Comparison of ENCODE assay signal across 8 mouse cellular contexts in the genomic region with DNA sequence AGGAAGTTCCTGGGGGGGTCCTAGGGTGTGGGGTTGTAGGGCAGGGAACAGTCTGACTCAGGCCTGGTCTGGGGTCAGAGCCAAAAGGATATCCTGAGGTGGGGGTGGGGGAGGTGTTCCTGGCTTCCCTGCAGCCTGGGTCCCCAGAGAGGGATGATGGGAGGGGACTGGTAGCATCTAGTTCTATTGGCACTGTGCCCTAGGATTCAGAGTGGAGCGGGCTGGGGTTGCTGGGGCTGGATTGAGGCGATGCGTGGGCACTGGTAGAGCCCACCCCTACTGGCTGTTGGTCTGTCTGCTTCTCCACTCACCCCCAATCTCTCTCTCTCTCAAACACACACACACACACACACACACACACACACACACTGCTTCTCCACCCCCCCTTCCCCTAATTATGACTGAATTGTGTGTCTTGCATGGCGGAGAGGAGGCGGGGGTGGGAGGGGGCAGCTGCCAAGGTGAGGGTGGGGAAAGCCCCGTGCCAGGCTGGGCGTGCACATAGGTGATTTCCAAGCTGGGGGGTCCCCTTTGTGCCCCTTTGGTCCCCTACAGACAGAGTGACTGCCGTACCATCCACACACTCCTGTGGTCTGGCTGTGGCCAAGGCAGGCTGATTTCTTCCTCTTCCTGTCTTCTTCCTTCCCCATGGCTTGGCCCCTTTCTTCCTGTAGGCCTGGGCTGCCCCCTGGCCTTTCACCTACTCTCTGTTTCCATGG. TPM values are rescaled to one million over a fixed set of nuclear protein-coding genes. Genes with fewer than 3 reads are reported as not detected.
DNase-seq lines count a peak whose midpoint lies in the region; ATAC-seq lines count a peak whose summit lies in the region.

No protein-coding gene starts in this region.

- H3K9ac ChIP-seq in embryonic facial prominence, embryonic 15.5 days, result no peak overlapping the region
- H3K9ac ChIP-seq in midbrain, embryonic 13.5 days (replicated peaks), result peak overlapping the region; percentile 71

- peak overlapping the region; percentile 80 for H3K4me2 ChIP-seq in embryonic facial prominence, embryonic 15.5 days (replicated peaks)
- H3K4me2 ChIP-seq in midbrain, embryonic 13.5 days (replicated peaks), result peak overlapping the region; percentile 92

- H3K4me3 ChIP-seq in embryonic facial prominence, embryonic 15.5 days (replicated peaks), result 0 out of 2 replicates have a peak overlapping the region, but pooled peaks have one; percentile 0
- peak overlapping the region; percentile 78 for H3K4me3 ChIP-seq in limb, embryonic 10.5 days
- H3K4me3 ChIP-seq in midbrain, embryonic 13.5 days (replicated peaks), result no peak overlapping the region

- peak; percentile 60 for DNase-seq in urinary bladder, postnatal 14 days (ENCODE audit: low spot score)
- DNase-seq in urinary bladder, adult 2 months (ENCODE audit: low spot score), result no peak
- peak; percentile 68 to 76 for DNase-seq in heart, postnatal 36 days
- DNase-seq in limb, embryonic 10.5 days (ENCODE audit: low spot score), result peak; percentile 36
- DNase-seq in left cerebral cortex, adult 18-20 months (ENCODE audit: low spot score in 2 of 2), result no peak
- no peak for DNase-seq in left cerebral cortex, adult 9 months (ENCODE audit: low spot score in 2 of 2)

- intact Hi-C loops in heart, postnatal 36 days (cut with DNase I), result loop anchor here (1.0 kb wide), 1 partner anchor 20 kb away; no protein-coding TSS in a partner anchor

- peak; percentile 16; the same call in 1 of the 2 replicates for ATAC-seq in embryonic facial prominence, embryonic 15.5 days (ENCODE audit: insufficient number of reproducible peaks, low FRiP score, low TSS enrichment, low read depth)
- peak; percentile 15; the same call in 1 of the 2 replicates for ATAC-seq in midbrain, embryonic 13.5 days

- peak overlapping the region; percentile 96 for H3K27ac ChIP-seq in embryonic facial prominence, embryonic 15.5 days (replicated peaks)
- H3K27ac ChIP-seq in limb, embryonic 10.5 days, result peak overlapping the region; percentile 95
- H3K27ac ChIP-seq in midbrain, embryonic 13.5 days, result peak overlapping the region; percentile 88

- H3K36me3 ChIP-seq in embryonic facial prominence, embryonic 15.5 days, result no peaks in the 10 kb centered on the region
- H3K36me3 ChIP-seq in limb, embryonic 10.5 days, result peaks cover 29% of the 10 kb centered on the region
- no peaks in the 10 kb centered on the region for H3K36me3 ChIP-seq in midbrain, embryonic 13.5 days

- no peaks in the 10 kb centered on the region for H3K9me3 ChIP-seq in embryonic facial prominence, embryonic 15.5 days (replicated peaks)
- no peaks in the 10 kb centered on the region for H3K9me3 ChIP-seq in limb, embryonic 10.5 days (replicated peaks)
- H3K9me3 ChIP-seq in midbrain, embryonic 13.5 days, result no peaks in the 10 kb centered on the region

- peaks cover 94% of the 10 kb centered on the region for H3K4me1 ChIP-seq in embryonic facial prominence, embryonic 15.5 days
- peaks cover 91% of the 10 kb centered on the region for H3K4me1 ChIP-seq in limb, embryonic 10.5 days
- H3K4me1 ChIP-seq in midbrain, embryonic 13.5 days (replicated peaks), result peaks cover 78% of the 10 kb centered on the region

- 29% methylated on average over 8 of the region's 8 CpGs for WGBS in embryonic facial prominence, embryonic 15.5 days
- WGBS in limb, embryonic 10.5 days, result 84% methylated on average over 8 of the region's 8 CpGs
- WGBS in midbrain, embryonic 13.5 days, result 73% methylated on average over 8 of the region's 8 CpGs

- H3K27me3 ChIP-seq in embryonic facial prominence, embryonic 15.5 days, result no peaks in the 10 kb centered on the region
- no peaks in the 10 kb centered on the region for H3K27me3 ChIP-seq in limb, embryonic 10.5 days (ENCODE audit: low read depth, poor library complexity, severe bottlenecking)
- H3K27me3 ChIP-seq in midbrain, embryonic 13.5 days, result peaks cover 12% of the 10 kb centered on the region

RNA-seq across cellular contexts. Expression of a gene that starts 15.5 kb away (rescaled TPM):
- 8.5 and 13.7 TPM in 2 replicates for polyA plus RNA-seq in urinary bladder, adult 2 months (2012; rRNA removed)
- 50.0 and 53.5 TPM in 2 replicates for polyA plus RNA-seq in embryonic facial prominence, embryonic 15.5 days (2015; fragmentation: Nextera tagmentation; extraction: Ambion mirVana)
- total RNA-seq in heart, postnatal 36 days (2021), result 10 to 100 TPM; 10.5 to 13.6 TPM
- polyA plus RNA-seq in limb, embryonic 10.5 days (2016; fragmentation: Nextera tagmentation; extraction: Ambion mirVana), result 38.4 and 43.7 TPM in 2 replicates
- 7.5 and 9.1 TPM in 2 replicates for polyA plus RNA-seq in midbrain, embryonic 13.5 days (2015; fragmentation: Nextera tagmentation; extraction: Ambion mirVana)
- 10 to 100 TPM; 14.4 to 14.9 TPM for total RNA-seq in left cerebral cortex, adult 18-20 months (2021)

RNA-seq across cellular contexts. Expression of a gene that starts 35.5 kb away (rescaled TPM):
- polyA plus RNA-seq in urinary bladder, adult 2 months (2012; rRNA removed), result 2.7 and 3.8 TPM in 2 replicates
- polyA plus RNA-seq in embryonic facial prominence, embryonic 15.5 days (2015; fragmentation: Nextera tagmentation; extraction: Ambion mirVana), result 22.6 and 22.7 TPM in 2 replicates
- total RNA-seq in heart, postnatal 36 days (2021), result under 1 TPM; 0.14 to 0.49 TPM
- polyA plus RNA-seq in limb, embryonic 10.5 days (2016; fragmentation: Nextera tagmentation; extraction: Ambion mirVana), result 69.9 and 79.5 TPM in 2 replicates
- 10.6 and 11.3 TPM in 2 replicates for polyA plus RNA-seq in midbrain, embryonic 13.5 days (2015; fragmentation: Nextera tagmentation; extraction: Ambion mirVana)
- total RNA-seq in left cerebral cortex, adult 18-20 months (2021), result under 1 TPM; 0.33 to 0.45 TPM

RNA-seq across cellular contexts. Expression of a gene that starts 39.7 kb away (rescaled TPM):
- 0.55 and 0.87 TPM in 2 replicates for polyA plus RNA-seq in urinary bladder, adult 2 months (2012; rRNA removed)
- polyA plus RNA-seq in embryonic facial prominence, embryonic 15.5 days (2015; fragmentation: Nextera tagmentation; extraction: Ambion mirVana), result 0.96 and 1.1 TPM in 2 replicates
- under 1 TPM; 0.33 to 0.36 TPM for total RNA-seq in heart, postnatal 36 days (2021)
- 0.24 and 0.29 TPM in 2 replicates for polyA plus RNA-seq in limb, embryonic 10.5 days (2016; fragmentation: Nextera tagmentation; extraction: Ambion mirVana)
- polyA plus RNA-seq in midbrain, embryonic 13.5 days (2015; fragmentation: Nextera tagmentation; extraction: Ambion mirVana), result 0.58 and 0.99 TPM in 2 replicates
- total RNA-seq in left cerebral cortex, adult 18-20 months (2021), result 1 to 10 TPM; 1.8 to 2.0 TPM

Comparison
In these comparisons a context has a peak if more than half of its experiments do, and no peak if none do; other contexts are left out.
1. DNase-seq: peak in urinary bladder, postnatal 14 days (single experiment), heart, postnatal 36 days (2 of 2) and limb, embryonic 10.5 days (single experiment); none in urinary bladder, adult 2 months (single experiment), left cerebral cortex, adult 18-20 months (0 of 2) and left cerebral cortex, adult 9 months (0 of 2).
2. Peak in every context shown above with its lines, with median percentiles within 50 percentile points of each other: H3K27ac ChIP-seq.